Mouse (Mus musculus): ENCODE measurements around the gene Trim7.

GRCm38 (mm10) chr11:48816281-48816781, 9.6 kb upstream of the Trim7 start:
- TF ChIP-seq POLR2A (IDR thresholded peaks at IDR 0.05; ENCODE audit: insufficient read depth, low read depth, low read length), result no peak
- no peak for TF ChIP-seq EP300 (IDR thresholded peaks at IDR 0.05; ENCODE audit: insufficient read depth, low read depth, low read length)

All from heart, adult 2 months (tissue).